Mouse (Mus musculus) hindbrain, embryonic 15.5 days (tissue): ENCODE measurements around the gene Gm20388. TPM values are rescaled to one million over a fixed set of nuclear protein-coding genes. Genes with fewer than 3 reads are reported as not detected.

ENCODE experiments used
- ATAC-seq: fragments of 200-750 bp; cut with Nextera tagmentation; 2 replicates; pipeline ENCODE4 v1.8.0; 2017; ENCODE audit warnings: low read depth, moderate number of reproducible peaks, moderate TSS enrichment; ENCODE audit not compliant: low FRiP score
- H3K27ac ChIP-seq: fragments of 300-500 bp; sonication (generic); replicated peaks from 2 replicates; pipeline ENCODE4 v1.5.1; 2015; ENCODE audit warnings: mild to moderate bottlenecking, inconsistent platforms
- H3K27me3 ChIP-seq: fragments of 300-500 bp; sonication (generic); 2 replicates; pipeline ENCODE4 v1.6.1; 2015; ENCODE audit warnings: control low read depth, inconsistent platforms
- H3K36me3 ChIP-seq: fragments of 300-500 bp; sonication (generic); 2 replicates; pipeline ENCODE4 v1.6.1; 2015; ENCODE audit warnings: control low read depth, inconsistent platforms
- H3K4me1 ChIP-seq: fragments of 300-500 bp; sonication (generic); replicated peaks from 2 replicates; pipeline ENCODE4 v1.6.1; 2015; ENCODE audit warnings: control low read depth, inconsistent platforms
- H3K4me2 ChIP-seq: fragments of 300-500 bp; sonication (generic); 2 replicates; pipeline ENCODE4 v1.6.1; 2015; ENCODE audit warnings: moderate library complexity, mild to moderate bottlenecking, inconsistent platforms
- H3K4me3 ChIP-seq: fragments of 300-500 bp; sonication (generic); 2 replicates; pipeline ENCODE4 v1.5.1; 2015; ENCODE audit warnings: mild to moderate bottlenecking, inconsistent platforms
- H3K9ac ChIP-seq: fragments of 300-500 bp; sonication (generic); 2 replicates; pipeline ENCODE4 v1.6.1; 2015; ENCODE audit warnings: inconsistent platforms
- H3K9me3 ChIP-seq: fragments of 300-500 bp; sonication (generic); 2 replicates; pipeline ENCODE4 v1.6.1; 2016; ENCODE audit warnings: control low read depth, inconsistent platforms
- WGBS: fragments of 180-500 bp; shearing (Covaris S2); methylation state at CpG from one replicate; pipeline ENCODE4 v1.1.7; 2015; 5-methylcytosine and 5-hydroxymethylcytosine counted together
- polyA plus RNA-seq: library from polyadenylated mRNA; unstranded; fragments of >200 nt; fragmentation: Nextera tagmentation; extraction: Ambion mirVana; gene quantifications from 2 replicates; pipeline ENCODE4 v1.2.1, GENCODE M21; 2015

The Gm20388 gene
- polyA plus RNA-seq, 1 experiment from 2014 or later, result 5.4 TPM

GRCm38 (mm10) chr8:122824571-122824970, 2913.9 kb downstream of the Gm20388 start:
- no peaks in the 10 kb centered on the region for H3K9me3 ChIP-seq
- H3K27me3 ChIP-seq, result no peaks in the 10 kb centered on the region
- ATAC-seq, result no peak
- H3K4me1 ChIP-seq, result peaks cover 15% of the 10 kb centered on the region
- no peak overlapping the region for H3K4me3 ChIP-seq
- peak overlapping the region; percentile 46; the same call in 1 of the 2 replicates for H3K27ac ChIP-seq
- H3K4me2 ChIP-seq, result no peak overlapping the region
- WGBS, result 32% methylated on average over 5 of the region's 5 CpGs
- H3K9ac ChIP-seq, result no peak overlapping the region
- no peaks in the 10 kb centered on the region for H3K36me3 ChIP-seq

- Histone ChIP-seq H3K9me3 (no peaks in the 10 kb centered on the region), H3K4me2 (no peak overlapping the region), H3K4me1 (peaks cover 15% of the 10 kb centered on the region), H3K36me3 (no peaks in the 10 kb centered on the region), H3K27ac (no peak overlapping the region), H3K9ac (no peak overlapping the region), H3K27me3 (no peaks in the 10 kb centered on the region), H3K4me3 (no peak overlapping the region)
- no peak for ATAC-seq
- 69% methylated on average over 9 of the region's 9 CpGs for WGBS
Measured at GRCm38 (mm10) chr8:122824986-122825385, 2914.3 kb downstream of the Gm20388 start.

- Histone ChIP-seq H3K9ac (no peak overlapping the region), H3K4me3 (no peak overlapping the region), H3K4me2 (no peak overlapping the region), H3K4me1 (peaks cover 18% of the 10 kb centered on the region), H3K9me3 (no peaks in the 10 kb centered on the region), H3K27me3 (no peaks in the 10 kb centered on the region), H3K27ac (no peak overlapping the region), H3K36me3 (no peaks in the 10 kb centered on the region)
- ATAC-seq, result no peak
- WGBS, result 73% methylated on average over 8 of the region's 8 CpGs
Measured at GRCm38 (mm10) chr8:122825408-122825807, 2914.8 kb downstream of the Gm20388 start.

GRCm38 (mm10) chr8:122829396-122829795, 2918.8 kb downstream of the Gm20388 start:
- no peak overlapping the region for H3K4me3 ChIP-seq
- peaks cover 13% of the 10 kb centered on the region for H3K4me1 ChIP-seq
- H3K27me3 ChIP-seq, result no peaks in the 10 kb centered on the region
- no peak overlapping the region for H3K9ac ChIP-seq
- H3K36me3 ChIP-seq, result no peaks in the 10 kb centered on the region
- no peak overlapping the region for H3K27ac ChIP-seq
- WGBS, result 78% methylated on average over 3 of the region's 3 CpGs
- no peaks in the 10 kb centered on the region for H3K9me3 ChIP-seq
- no peak for ATAC-seq
- H3K4me2 ChIP-seq, result no peak overlapping the region

GRCm38 (mm10) chr8:122830349-122831061, 2919.9 kb downstream of the Gm20388 start:
- H3K4me3 ChIP-seq, result no peak overlapping the region
- H3K27ac ChIP-seq, result no peak overlapping the region
- ATAC-seq, result peak; percentile 87
- no peaks in the 10 kb centered on the region for H3K9me3 ChIP-seq
- H3K4me2 ChIP-seq, result no peak overlapping the region
- H3K9ac ChIP-seq, result no peak overlapping the region
- H3K27me3 ChIP-seq, result no peaks in the 10 kb centered on the region
- H3K36me3 ChIP-seq, result no peaks in the 10 kb centered on the region
- WGBS, result 42% methylated on average over 8 of the region's 8 CpGs
- H3K4me1 ChIP-seq, result peaks cover 11% of the 10 kb centered on the region

GRCm38 (mm10) chr8:122834416-122834815, 2923.8 kb downstream of the Gm20388 start:
- ATAC-seq, result no peak
- Histone ChIP-seq H3K4me2 (no peak overlapping the region), H3K4me1 (peaks cover 3% of the 10 kb centered on the region; the same call in 1 of the 2 replicates), H3K4me3 (no peak overlapping the region), H3K9ac (no peak overlapping the region), H3K27me3 (no peaks in the 10 kb centered on the region), H3K9me3 (no peaks in the 10 kb centered on the region), H3K36me3 (no peaks in the 10 kb centered on the region), H3K27ac (no peak overlapping the region)
- 79% methylated on average over 8 of the region's 8 CpGs for WGBS

GRCm38 (mm10) chr8:122834971-122835370, 2924.3 kb downstream of the Gm20388 start:
- Histone ChIP-seq H3K27ac (no peak overlapping the region), H3K9ac (no peak overlapping the region), H3K4me1 (peaks cover 3% of the 10 kb centered on the region; the same call in 1 of the 2 replicates), H3K9me3 (no peaks in the 10 kb centered on the region), H3K4me2 (no peak overlapping the region), H3K36me3 (no peaks in the 10 kb centered on the region), H3K4me3 (no peak overlapping the region), H3K27me3 (no peaks in the 10 kb centered on the region)
- 31% methylated on average over 8 of the region's 8 CpGs for WGBS
- no peak; the same call in 1 of the 2 replicates for ATAC-seq

- 87% methylated on average over 12 of the region's 12 CpGs for WGBS
- no peak overlapping the region for H3K4me3 ChIP-seq
- no peak for ATAC-seq
- no peaks in the 10 kb centered on the region for H3K36me3 ChIP-seq
- no peak overlapping the region for H3K27ac ChIP-seq
- H3K4me2 ChIP-seq, result no peak overlapping the region
- no peaks in the 10 kb centered on the region for H3K4me1 ChIP-seq
- no peak overlapping the region for H3K9ac ChIP-seq
- no peaks in the 10 kb centered on the region for H3K27me3 ChIP-seq
- H3K9me3 ChIP-seq, result no peaks in the 10 kb centered on the region
Measured at GRCm38 (mm10) chr8:122836199-122836598, 2925.6 kb downstream of the Gm20388 start.

GRCm38 (mm10) chr8:122836696-122837095, 2926.1 kb downstream of the Gm20388 start:
- no peak overlapping the region for H3K4me2 ChIP-seq
- no peaks in the 10 kb centered on the region for H3K4me1 ChIP-seq
- H3K36me3 ChIP-seq, result no peaks in the 10 kb centered on the region
- H3K4me3 ChIP-seq, result no peak overlapping the region
- WGBS, result 94% methylated on average over 13 of the region's 13 CpGs
- no peaks in the 10 kb centered on the region for H3K9me3 ChIP-seq
- H3K9ac ChIP-seq, result no peak overlapping the region
- no peak for ATAC-seq
- no peak overlapping the region for H3K27ac ChIP-seq
- H3K27me3 ChIP-seq, result no peaks in the 10 kb centered on the region

- no peak overlapping the region for H3K9ac ChIP-seq
- H3K4me3 ChIP-seq, result no peak overlapping the region
- no peaks in the 10 kb centered on the region for H3K9me3 ChIP-seq
- ATAC-seq, result no peak
- no peaks in the 10 kb centered on the region for H3K36me3 ChIP-seq
- WGBS, result 87% methylated on average over 3 of the region's 3 CpGs
- no peak overlapping the region for H3K27ac ChIP-seq
- no peaks in the 10 kb centered on the region for H3K27me3 ChIP-seq
- peaks cover 6% of the 10 kb centered on the region; the same call in 1 of the 2 replicates for H3K4me1 ChIP-seq
- H3K4me2 ChIP-seq, result no peak overlapping the region
Measured at GRCm38 (mm10) chr8:122844161-122844560, 2933.5 kb downstream of the Gm20388 start.

GRCm38 (mm10) chr8:122845662-122846061, 2935.0 kb downstream of the Gm20388 start:
- Histone ChIP-seq H3K4me1 (peaks cover 6% of the 10 kb centered on the region; the same call in 1 of the 2 replicates), H3K4me3 (no peak overlapping the region), H3K27me3 (no peaks in the 10 kb centered on the region), H3K9me3 (no peaks in the 10 kb centered on the region), H3K36me3 (no peaks in the 10 kb centered on the region), H3K4me2 (no peak overlapping the region), H3K9ac (no peak overlapping the region), H3K27ac (no peak overlapping the region)
- WGBS, result 70% methylated on average over 4 of the region's 4 CpGs
- no peak for ATAC-seq

GRCm38 (mm10) chr8:122847829-122848561, 2937.4 kb downstream of the Gm20388 start, which contains the start of gene Cdh15:
TSS of gene Cdh15 (plus strand) at chr8:122847966.
- 18% methylated on average over 17 of the region's 18 CpGs for WGBS
- H3K4me3 ChIP-seq, result no peak within 1 kb of the TSS
- H3K9me3 ChIP-seq, result no peaks in the 10 kb centered on the region
- no peak within 1 kb of the TSS for H3K9ac ChIP-seq
- no peaks in the 10 kb centered on the region for H3K36me3 ChIP-seq
- ATAC-seq, result peak; percentile 76
- peaks cover 9% of the 10 kb centered on the region for H3K4me1 ChIP-seq
- H3K27me3 ChIP-seq, result no peaks in the 10 kb centered on the region
- no peak within 1 kb of the TSS for H3K27ac ChIP-seq
- peak within 1 kb of the TSS; percentile 39 for H3K4me2 ChIP-seq
